Comparison of ENCODE assay signal across 18 mouse cellular contexts in genomic region chr11:57194746-57195145, GRCm38 (mm10).
DNase-seq lines count a peak whose midpoint lies in the region; TF ChIP-seq lines count a peak whose summit lies in the region.
"Had no signal": no experiment of that assay in that cellular context is flagged by ENCODE, and none has a peak within 500 bp of the region (broad histone marks: within the 10 kb centered on the region; RNA-seq: fewer than 3 reads in every experiment).

No protein-coding gene starts in this region.

- DNase-seq in layer of hippocampus, adult 2 months (ENCODE audit: low spot score in 2 of 2) = no peak
- DNase-seq in layer of hippocampus, postnatal 25 days (ENCODE audit: extremely low spot score in 1 of 2, low spot score in 1 of 2) = no peak
- DNase-seq in NIH3T3 (ENCODE audit: low read depth) = peak; percentile 82
- no peak for DNase-seq in midbrain, embryonic 10.5 days (ENCODE audit: low spot score)
- no peak for DNase-seq in spleen, adult 18-20 months
- DNase-seq: adrenal gland, adult 8-10 months; adrenal gland, postnatal 36 days; cerebellum, adult 11 months; cerebellum, adult 8-10 months; cerebellum, postnatal 14 days; gastrocnemius, postnatal 10 days; heart, adult 2 months; heart, postnatal 36 days had no signal

- peaks cover 6% of the 10 kb centered on the region for H3K4me1 ChIP-seq in embryonic fibroblast, embryonic 13.5 days (ENCODE audit: control insufficient read depth, insufficient read depth, low read length)
- peaks cover 6% of the 10 kb centered on the region; the same call in 1 of the 2 replicates for H3K4me1 ChIP-seq in midbrain, embryonic 10.5 days
- H3K4me1 ChIP-seq: embryonic facial prominence, embryonic 12.5 days; forebrain, embryonic 13.5 days; hindbrain, embryonic 15.5 days had no signal

- no peak for TF ChIP-seq CTCF in layer of hippocampus, adult 2 months (conservative IDR thresholded peaks at IDR 0.05)
- TF ChIP-seq CTCF in embryonic fibroblast, embryonic 13.5 days (IDR thresholded peaks at IDR 0.05; ENCODE audit: borderline replicate concordance, insufficient read depth, low read length) = no peak

- WGBS in midbrain, embryonic 10.5 days = 94% methylated on average over 5 of the region's 5 CpGs

- no peak for TF ChIP-seq POLR2A in embryonic fibroblast, embryonic 13.5 days (IDR thresholded peaks at IDR 0.05; ENCODE audit: low read depth, low read length)

- no peaks in the 10 kb centered on the region for H3K27me3 ChIP-seq in midbrain, embryonic 10.5 days (ENCODE audit: low read depth, poor library complexity, severe bottlenecking)
- H3K27me3 ChIP-seq: embryonic facial prominence, embryonic 12.5 days; forebrain, embryonic 13.5 days; heart, embryonic 12.5 days; hindbrain, embryonic 15.5 days had no signal

- H3K27ac ChIP-seq in layer of hippocampus, adult 2 months = peak overlapping the region; percentile 92
- H3K27ac ChIP-seq in embryonic fibroblast, embryonic 13.5 days (ENCODE audit: insufficient read depth, low read length) = peak overlapping the region; percentile 90
- no peak overlapping the region for H3K27ac ChIP-seq in midbrain, embryonic 10.5 days (replicated peaks)
- H3K27ac ChIP-seq: embryonic facial prominence, embryonic 12.5 days; forebrain, embryonic 13.5 days; heart, adult 2 months; hindbrain, embryonic 15.5 days had no signal

- no peaks in the 10 kb centered on the region; the same call in none of the 2 replicates for H3K9me3 ChIP-seq in midbrain, embryonic 10.5 days (replicated peaks)
- H3K9me3 ChIP-seq: embryonic facial prominence, embryonic 12.5 days; forebrain, embryonic 13.5 days; hindbrain, embryonic 15.5 days had no signal

- H3K36me3 ChIP-seq in midbrain, embryonic 10.5 days = no peaks in the 10 kb centered on the region
- H3K36me3 ChIP-seq: embryonic facial prominence, embryonic 12.5 days; heart, embryonic 12.5 days; hindbrain, embryonic 15.5 days had no signal

- no peak overlapping the region for H3K4me3 ChIP-seq in layer of hippocampus, adult 2 months
- H3K4me3 ChIP-seq in embryonic fibroblast, embryonic 13.5 days (ENCODE audit: insufficient read depth, low read length) = no peak overlapping the region
- no peak overlapping the region for H3K4me3 ChIP-seq in midbrain, embryonic 10.5 days
- H3K4me3 ChIP-seq: embryonic facial prominence, embryonic 12.5 days; forebrain, embryonic 13.5 days; heart, adult 2 months; heart, embryonic 12.5 days; hindbrain, embryonic 15.5 days had no signal
